Mouse (Mus musculus) liver, adult 2 months (tissue): ENCODE data around the gene Ttll11. TPM values are rescaled to one million over a fixed set of nuclear protein-coding genes. Genes with fewer than 3 reads are reported as not detected.

ENCODE experiments used
- DNase-seq: peaks from one replicate; pipeline ENCODE4 v3.0.0-alpha.2; 2011; ENCODE audit warnings: low read depth, low spot score; ENCODE audit errors: extremely low read depth
- H3K27ac ChIP-seq: fragments of 200-500 bp; replicated peaks from 2 replicates; pipeline ENCODE4 v1.5.1; 2012; ENCODE audit warnings: low read depth, mild to moderate bottlenecking, control low read depth, inconsistent platforms, low read length; ENCODE audit not compliant: insufficient read depth
- H3K27me3 ChIP-seq: fragments of 200-500 bp; 2 replicates; pipeline ENCODE4 v1.6.1; 2012; ENCODE audit warnings: mild to moderate bottlenecking, moderate library complexity, low read length, inconsistent platforms; ENCODE audit not compliant: control insufficient read depth, insufficient read depth
- H3K36me3 ChIP-seq: fragments of 200-500 bp; 2 replicates; pipeline ENCODE4 v1.6.1; 2012; ENCODE audit warnings: low read length, inconsistent platforms; ENCODE audit not compliant: control insufficient read depth, insufficient read depth
- H3K4me1 ChIP-seq: fragments of 200-500 bp; 2 replicates; pipeline ENCODE4 v1.6.1; 2011; ENCODE audit warnings: low read length; ENCODE audit not compliant: control insufficient read depth, insufficient read depth
- H3K4me3 ChIP-seq: fragments of 200-500 bp; 2 replicates; pipeline ENCODE4 v1.5.1; 2011; ENCODE audit warnings: low read depth, mild to moderate bottlenecking, control low read depth, low read length, moderate library complexity; ENCODE audit not compliant: insufficient read depth
- H3K79me2 ChIP-seq: fragments of 200-500 bp; 2 replicates; pipeline ENCODE4 v1.6.1; 2012; ENCODE audit warnings: inconsistent platforms, mild to moderate bottlenecking, low read length, moderate library complexity; ENCODE audit not compliant: control insufficient read depth, insufficient read depth
- H3K9ac ChIP-seq: fragments of 200-500 bp; 2 replicates; pipeline ENCODE4 v1.6.1; 2012; ENCODE audit warnings: low read depth, mild to moderate bottlenecking, control low read depth, inconsistent platforms, low read length
- CTCF ChIP-seq: fragments of 200-500 bp; IDR thresholded peaks from 2 replicates; pipeline ENCODE4 v1.5.1; 2011; ENCODE audit warnings: low read depth, low read length, control low read depth
- POLR2A ChIP-seq: fragments of 200-500 bp; IDR thresholded peaks from 2 replicates; pipeline ENCODE4 v1.6.1; 2011; ENCODE audit warnings: low read length, control low read depth; ENCODE audit not compliant: insufficient read depth; ENCODE audit errors: extremely low read depth
- WGBS: fragments of 180-500 bp; shearing (Covaris S2); methylation state at CpG from one replicate; pipeline ENCODE4 v1.1.7; 2018; 5-methylcytosine and 5-hydroxymethylcytosine counted together
- polyA plus RNA-seq: library from polyadenylated mRNA; depleted of rRNA; stranded (reverse); fragments of >200 nt; gene quantifications from 2 replicates; pipeline ENCODE4 v1.2.3, GENCODE M21; 2012
- total RNA-seq: library from RNA; depleted of rRNA; stranded (reverse); fragments of >200 nt; gene quantifications from 2 replicates; pipeline ENCODE4 v1.2.3, GENCODE M21; 2014

Gene Ttll11
- total and polyA plus RNA-seq, 2 experiments: 0.09 to 0.55 TPM

- H3K79me2 ChIP-seq: no peaks in the 10 kb centered on the region
- WGBS: 70% methylated on average over 2 of the region's 2 CpGs
- DNase-seq: no peak
- TF ChIP-seq POLR2A (no peak), CTCF (no peak)
- H3K36me3 ChIP-seq: no peaks in the 10 kb centered on the region
- no peaks in the 10 kb centered on the region for H3K27me3 ChIP-seq
- H3K27ac ChIP-seq: no peak overlapping the region
- H3K4me1 ChIP-seq: no peaks in the 10 kb centered on the region
- no peak overlapping the region for H3K4me3 ChIP-seq
- no peak overlapping the region for H3K9ac ChIP-seq
Observed at GRCm38 (mm10) chr2:35996753-35997152, 17.0 kb upstream of the Ttll11 start.

GRCm38 (mm10) chr2:35994303-35994702 lies 14.6 kb upstream of the Ttll11 start:
- Histone ChIP-seq H3K79me2 (no peaks in the 10 kb centered on the region), H3K27me3 (no peaks in the 10 kb centered on the region), H3K27ac (no peak overlapping the region), H3K4me1 (no peaks in the 10 kb centered on the region), H3K4me3 (no peak overlapping the region), H3K9ac (no peak overlapping the region), H3K36me3 (no peaks in the 10 kb centered on the region)
- 86% methylated on average over 6 of the region's 6 CpGs for WGBS
- TF ChIP-seq POLR2A: no peak
- TF ChIP-seq CTCF: no peak
- DNase-seq: no peak

- H3K4me3 ChIP-seq: no peak overlapping the region
- 82% methylated on average over 2 of the region's 2 CpGs for WGBS
- no peaks in the 10 kb centered on the region for H3K36me3 ChIP-seq
- no peak for TF ChIP-seq POLR2A
- TF ChIP-seq CTCF: no peak
- no peaks in the 10 kb centered on the region for H3K4me1 ChIP-seq
- H3K79me2 ChIP-seq: no peaks in the 10 kb centered on the region
- H3K9ac ChIP-seq: no peak overlapping the region
- H3K27me3 ChIP-seq: no peaks in the 10 kb centered on the region
- H3K27ac ChIP-seq: no peak overlapping the region
- DNase-seq: no peak
Observed at GRCm38 (mm10) chr2:35993481-35993880, 13.8 kb upstream of the Ttll11 start.

GRCm38 (mm10) chr2:35992259-35992658 lies 12.5 kb upstream of the Ttll11 start:
- Histone ChIP-seq H3K4me1 (no peaks in the 10 kb centered on the region), H3K9ac (no peak overlapping the region), H3K27me3 (peaks cover 5% of the 10 kb centered on the region; the same call in 1 of the 2 replicates), H3K79me2 (no peaks in the 10 kb centered on the region), H3K4me3 (no peak overlapping the region), H3K27ac (no peak overlapping the region), H3K36me3 (no peaks in the 10 kb centered on the region)
- TF ChIP-seq POLR2A: no peak
- TF ChIP-seq CTCF: no peak
- 86% methylated on average over 3 of the region's 3 CpGs for WGBS
- no peak for DNase-seq

GRCm38 (mm10) chr2:35983869-35984268 lies 4.2 kb upstream of the Ttll11 start:
- WGBS: 3% methylated on average over 7 of the region's 7 CpGs
- Histone ChIP-seq H3K27ac (no peak overlapping the region), H3K36me3 (no peaks in the 10 kb centered on the region), H3K79me2 (no peaks in the 10 kb centered on the region), H3K27me3 (peaks cover 5% of the 10 kb centered on the region; the same call in 1 of the 2 replicates), H3K4me1 (peaks cover 2% of the 10 kb centered on the region; the same call in 1 of the 2 replicates), H3K9ac (no peak overlapping the region), H3K4me3 (no peak overlapping the region)
- peak; percentile 60 for TF ChIP-seq CTCF
- no peak for TF ChIP-seq POLR2A
- peak; percentile 61 for DNase-seq

GRCm38 (mm10) chr2:35981872-35982271 lies 2.2 kb upstream of the Ttll11 start:
- Histone ChIP-seq H3K27ac (no peak overlapping the region), H3K4me1 (peaks cover 11% of the 10 kb centered on the region), H3K9ac (no peak overlapping the region), H3K27me3 (no peaks in the 10 kb centered on the region), H3K79me2 (no peaks in the 10 kb centered on the region), H3K36me3 (no peaks in the 10 kb centered on the region), H3K4me3 (no peak overlapping the region)
- no peak for TF ChIP-seq POLR2A
- TF ChIP-seq CTCF: no peak
- WGBS: 84% methylated on average over 3 of the region's 3 CpGs
- DNase-seq: no peak
